Mouse (Mus musculus) lung, adult 2 months (tissue): ENCODE measurements at regions not wholly inside any gene's neighbourhood (a gene's known extent, or its start where the extent isn't known, plus 50 kb on each side); places are given as distances from the start of the nearest gene placed in this dataset.

ENCODE experiments used
- CTCF ChIP-seq: fragments of 200-500 bp; IDR thresholded peaks from 2 replicates; pipeline ENCODE4 v1.5.1; 2011; ENCODE audit warnings: mild to moderate bottlenecking, low read length, control low read depth; ENCODE audit not compliant: insufficient read depth
- POLR2A ChIP-seq: fragments of 200-500 bp; IDR thresholded peaks from 2 replicates; pipeline ENCODE4 v1.6.1; 2011; ENCODE audit warnings: low read depth, mild to moderate bottlenecking, control low read depth, low read length, borderline replicate concordance; ENCODE audit errors: extremely low read depth

- TF ChIP-seq CTCF (peak; percentile 41; the same call in 1 of the 2 replicates), POLR2A (no peak)
These were observed 95.8 kb upstream of the Trpm1 start for GRCm38 (mm10) chr7:64057873-64058272.
